Mouse (Mus musculus) layer of hippocampus, adult 2 months (tissue): ENCODE data around the gene Esrrg. TPM values are rescaled to one million over a fixed set of nuclear protein-coding genes. Genes with fewer than 3 reads are reported as not detected.
A peak's percentile ranks its signal among the peaks of the same experiment; 100 is the strongest.

Source experiments
- DNase-seq, 2 experiments: peaks; one replicate each; pipeline ENCODE4 v3.0.0; 2022; ENCODE audit warnings: low spot score in 2 of 2
- H3K27ac ChIP-seq: fragments of 200-600 bp; 2 replicates; pipeline ENCODE4 v1.8.1; 2022
- H3K4me3 ChIP-seq: fragments of 200-600 bp; 2 replicates; pipeline ENCODE4 v1.8.1; 2022; ENCODE audit warnings: mild to moderate bottlenecking
- CTCF ChIP-seq: fragments of 200-600 bp; conservative IDR thresholded peaks from 2 replicates; pipeline ENCODE4 v1.8.1; 2022; ENCODE audit warnings: antibody characterized with exemption, mild to moderate bottlenecking, moderate library complexity
- long read RNA-seq, 2 experiments: library from polyadenylated mRNA; stranded (forward); transcript quantifications; one replicate each; pipeline ENCODE4 v2.0.0; 2021; ENCODE audit warnings: borderline mapping rate in 2 of 2
- total RNA-seq, 2 experiments: library from RNA; stranded (reverse); gene quantifications; 2 replicates each; pipeline ENCODE4 v1.2.3; 2021

The Esrrg gene
- 10 to 100 TPM; 10.9 to 12.6 TPM for total RNA-seq
- long read RNA-seq, experiment 1, partial matches to known transcripts = 3 of 4 reads
- long read RNA-seq, experiment 1, other reads (novel, unspliced or antisense) = 1 of 4 reads
- long read RNA-seq, experiment 2, partial matches to known transcripts = 9 of 12 reads
- long read RNA-seq, experiment 2, other reads (novel, unspliced or antisense) = 3 of 12 reads

- peak within 1 kb of the TSS; percentile 50 for H3K4me3 ChIP-seq
- H3K27ac ChIP-seq = no peak within 1 kb of the TSS
- TF ChIP-seq CTCF = no peak
- no peak for DNase-seq
Measured at GRCm38 (mm10) chr1:187608261-187608921, at the start of gene Esrrg. Gene Esrrg (plus strand): TSS chr1:187608791.

- no peak for TF ChIP-seq CTCF
- H3K4me3 ChIP-seq = no peak overlapping the region
- no peak for DNase-seq
- no peak overlapping the region for H3K27ac ChIP-seq
Measured at GRCm38 (mm10) chr1:187583982-187584381, 24.6 kb upstream of the Esrrg start.

- no peak overlapping the region for H3K4me3 ChIP-seq
- no peak overlapping the region for H3K27ac ChIP-seq
- TF ChIP-seq CTCF = no peak
- no peak for DNase-seq
Measured at GRCm38 (mm10) chr1:187586541-187587075, 22.0 kb upstream of the Esrrg start.

- Histone ChIP-seq H3K4me3 (no peak overlapping the region), H3K27ac (no peak overlapping the region)
- no peak for DNase-seq
- no peak for TF ChIP-seq CTCF
Measured at GRCm38 (mm10) chr1:187602942-187603341, 5.6 kb upstream of the Esrrg start.

- no peak for DNase-seq
- no peak for TF ChIP-seq CTCF
- no peak overlapping the region for H3K27ac ChIP-seq
- no peak overlapping the region for H3K4me3 ChIP-seq
Measured at GRCm38 (mm10) chr1:187604063-187604484, 4.5 kb upstream of the Esrrg start.

- Histone ChIP-seq H3K4me3 (no peak overlapping the region), H3K27ac (no peak overlapping the region)
- TF ChIP-seq CTCF = no peak
- no peak for DNase-seq
Measured at GRCm38 (mm10) chr1:187604691-187605310, 3.8 kb upstream of the Esrrg start.

- H3K27ac ChIP-seq = no peak overlapping the region
- no peak for TF ChIP-seq CTCF
- DNase-seq = no peak
- peak overlapping the region; percentile 18; the same call in 1 of the 2 replicates for H3K4me3 ChIP-seq
Measured at GRCm38 (mm10) chr1:187605391-187606270, 3.0 kb upstream of the Esrrg start.

GRCm38 (mm10) chr1:187606271-187607040 is 2.1 kb upstream of the Esrrg start:
- no peak overlapping the region for H3K27ac ChIP-seq
- DNase-seq = no peak
- H3K4me3 ChIP-seq = no peak overlapping the region
- no peak for TF ChIP-seq CTCF

- no peak for TF ChIP-seq CTCF
- Histone ChIP-seq H3K4me3 (no peak overlapping the region), H3K27ac (no peak overlapping the region)
- DNase-seq = no peak
Measured at GRCm38 (mm10) chr1:187607065-187608047, 1.2 kb upstream of the Esrrg start.

GRCm38 (mm10) chr1:187609021-187609852 is 646 bp downstream of the Esrrg start:
- DNase-seq = no peak
- TF ChIP-seq CTCF = no peak
- no peak overlapping the region for H3K27ac ChIP-seq
- H3K4me3 ChIP-seq = peak overlapping the region; percentile 50
